In genomic region chr1:172549314-172549713, GRCm38 (mm10) we compare ENCODE assay signal across 12 mouse cellular contexts. TPM values are rescaled to one million over a fixed set of nuclear protein-coding genes. Genes with fewer than 3 reads are reported as not detected.
DNase-seq lines count a peak whose midpoint lies in the region; ATAC-seq and TF ChIP-seq lines count a peak whose summit lies in the region.
"Had no signal": no experiment of that assay in that cellular context is flagged by ENCODE, and none has a peak within 500 bp of the region (broad histone marks: within the 10 kb centered on the region; RNA-seq: fewer than 3 reads in every experiment).

No protein-coding gene starts in this region.

- no peak overlapping the region for H3K27ac ChIP-seq in kidney, postnatal 0 days
- H3K27ac ChIP-seq in kidney, adult 2 months (ENCODE audit: insufficient read depth, low read depth, low read length): no peak overlapping the region
- no peak overlapping the region for H3K27ac ChIP-seq in embryonic facial prominence, embryonic 15.5 days (replicated peaks)
- no peak overlapping the region for H3K27ac ChIP-seq in limb, embryonic 12.5 days
- no peak overlapping the region for H3K27ac ChIP-seq in neural tube, embryonic 14.5 days (ENCODE audit: low read depth, low read length)

- no peak for TF ChIP-seq POLR2A in kidney, adult 2 months (IDR thresholded peaks at IDR 0.05; ENCODE audit: low read depth, low read length)

- no peak for DNase-seq in kidney, postnatal 0 days (ENCODE audit: low spot score)
- no peak for DNase-seq in kidney, adult 2 months
- DNase-seq in cerebellum, postnatal 14 days: no peak
- no peak for DNase-seq in gastrocnemius, postnatal 10 days
- DNase-seq: left cerebral cortex, postnatal 4 days had no signal

- WGBS in kidney, postnatal 0 days: 27% methylated on average over 2 of the region's 2 CpGs
- WGBS in kidney, adult 2 months: 35% methylated on average over 2 of the region's 2 CpGs
- 18% methylated on average over 2 of the region's 2 CpGs for WGBS in embryonic facial prominence, embryonic 15.5 days
- 8% methylated on average over 2 of the region's 2 CpGs for WGBS in limb, embryonic 12.5 days
- 16% methylated on average over 2 of the region's 2 CpGs for WGBS in neural tube, embryonic 14.5 days

- no peaks in the 10 kb centered on the region for H3K36me3 ChIP-seq in kidney, postnatal 0 days (ENCODE audit: insufficient read depth, low read length)
- H3K36me3 ChIP-seq in kidney, adult 2 months (ENCODE audit: control insufficient read depth, insufficient read depth, low read length): no peaks in the 10 kb centered on the region
- H3K36me3 ChIP-seq in embryonic facial prominence, embryonic 15.5 days: no peaks in the 10 kb centered on the region
- H3K36me3 ChIP-seq in limb, embryonic 12.5 days: no peaks in the 10 kb centered on the region
- H3K36me3 ChIP-seq in neural tube, embryonic 14.5 days (ENCODE audit: control insufficient read depth, insufficient read depth, low read length): no peaks in the 10 kb centered on the region

- no peaks in the 10 kb centered on the region for H3K27me3 ChIP-seq in kidney, postnatal 0 days (ENCODE audit: insufficient read depth, low read length)
- no peaks in the 10 kb centered on the region for H3K27me3 ChIP-seq in kidney, adult 2 months (replicated peaks; ENCODE audit: control insufficient read depth, insufficient read depth, low read length)
- no peaks in the 10 kb centered on the region for H3K27me3 ChIP-seq in embryonic facial prominence, embryonic 15.5 days
- peaks cover 20% of the 10 kb centered on the region for H3K27me3 ChIP-seq in limb, embryonic 12.5 days
- no peaks in the 10 kb centered on the region for H3K27me3 ChIP-seq in neural tube, embryonic 14.5 days (ENCODE audit: control insufficient read depth, insufficient read depth, low read length)

- no peak for ATAC-seq in kidney, postnatal 0 days (replicated peaks; ENCODE audit: low FRiP score, low read depth)
- no peak for ATAC-seq in embryonic facial prominence, embryonic 15.5 days (ENCODE audit: insufficient number of reproducible peaks, low FRiP score, low TSS enrichment, low read depth)
- no peak for ATAC-seq in limb, embryonic 12.5 days (ENCODE audit: insufficient number of reproducible peaks, insufficient read depth, low FRiP score, low TSS enrichment, low read depth)
- no peak for ATAC-seq in neural tube, embryonic 14.5 days (ENCODE audit: low read depth)
- no peak for ATAC-seq in monocyte, adult 5-6 weeks (replicated peaks; ENCODE audit: insufficient number of reproducible peaks, low FRiP score, low TSS enrichment, poor library complexity, severe bottlenecking)

- no peaks in the 10 kb centered on the region for H3K9me3 ChIP-seq in kidney, postnatal 0 days (replicated peaks; ENCODE audit: low read length)
- H3K9me3 ChIP-seq in embryonic facial prominence, embryonic 15.5 days (replicated peaks): no peaks in the 10 kb centered on the region
- H3K9me3 ChIP-seq in limb, embryonic 12.5 days: no peaks in the 10 kb centered on the region
- H3K9me3 ChIP-seq in neural tube, embryonic 14.5 days (ENCODE audit: control insufficient read depth, low read length): no peaks in the 10 kb centered on the region

- H3K4me1 ChIP-seq in kidney, postnatal 0 days (replicated peaks; ENCODE audit: insufficient read depth, low read length): peaks cover 19% of the 10 kb centered on the region; the same call in 1 of the 2 replicates
- H3K4me1 ChIP-seq in kidney, adult 2 months (ENCODE audit: control insufficient read depth, insufficient read depth, low read length): 0 out of 2 replicates have a peak, but pooled peaks cover 3% of the 10 kb centered on the region
- H3K4me1 ChIP-seq in embryonic facial prominence, embryonic 15.5 days: peaks cover 29% of the 10 kb centered on the region
- peaks cover 35% of the 10 kb centered on the region for H3K4me1 ChIP-seq in limb, embryonic 12.5 days (replicated peaks)
- peaks cover 8% of the 10 kb centered on the region; the same call in 1 of the 2 replicates for H3K4me1 ChIP-seq in neural tube, embryonic 14.5 days (ENCODE audit: control insufficient read depth, insufficient read depth, low read length)

- H3K9ac ChIP-seq in kidney, postnatal 0 days (ENCODE audit: low read depth, low read length): no peak overlapping the region
- no peak overlapping the region for H3K9ac ChIP-seq in embryonic facial prominence, embryonic 15.5 days
- H3K9ac ChIP-seq in limb, embryonic 12.5 days (replicated peaks): no peak overlapping the region
- H3K9ac ChIP-seq in neural tube, embryonic 14.5 days (replicated peaks; ENCODE audit: low read depth, low read length): no peak overlapping the region

- H3K4me2 ChIP-seq in kidney, postnatal 0 days (ENCODE audit: low read length): peak overlapping the region; percentile 59
- H3K4me2 ChIP-seq in embryonic facial prominence, embryonic 15.5 days (replicated peaks): peak overlapping the region; percentile 43
- H3K4me2 ChIP-seq in limb, embryonic 12.5 days: 0 out of 2 replicates have a peak overlapping the region, but pooled peaks have one; percentile 58
- peak overlapping the region; percentile 53 for H3K4me2 ChIP-seq in neural tube, embryonic 14.5 days (ENCODE audit: low read depth, low read length)

- H3K4me3 ChIP-seq in kidney, postnatal 0 days (replicated peaks; ENCODE audit: low read depth, low read length): peak overlapping the region; percentile 42; the same call in 1 of the 2 replicates
- no peak overlapping the region for H3K4me3 ChIP-seq in kidney, adult 2 months (ENCODE audit: insufficient read depth, low read depth, low read length)
- H3K4me3 ChIP-seq in embryonic facial prominence, embryonic 15.5 days (replicated peaks): peak overlapping the region; percentile 38; the same call in 1 of the 2 replicates
- H3K4me3 ChIP-seq in limb, embryonic 12.5 days (replicated peaks): no peak overlapping the region
- H3K4me3 ChIP-seq in neural tube, embryonic 14.5 days (ENCODE audit: low read depth, low read length): no peak overlapping the region

- no peak for TF ChIP-seq CTCF in kidney, postnatal 0 days (IDR thresholded peaks at IDR 0.05; ENCODE audit: low read depth)
- TF ChIP-seq CTCF in kidney, adult 2 months (conservative IDR thresholded peaks at IDR 0.05; ENCODE audit: insufficient read depth, insufficient read length, low read depth, low read length): no peak

RNA-seq across cellular contexts. Expression of gene Vsig8, which starts 6.4 kb away (rescaled TPM):
- polyA plus RNA-seq in kidney, postnatal 0 days (2015; fragmentation: Nextera tagmentation; extraction: Ambion mirVana): 1.0 and 1.6 TPM in 2 replicates
- 0.38 and 0.41 TPM in 2 replicates for polyA plus RNA-seq in kidney, adult 2 months (2012; rRNA removed)
- 7.7 and 10.9 TPM in 2 replicates for polyA plus RNA-seq in embryonic facial prominence, embryonic 15.5 days (2015; fragmentation: Nextera tagmentation; extraction: Ambion mirVana)
- 0.18 TPM in 1 of 2 replicates, not detected in the other for polyA plus RNA-seq in limb, embryonic 12.5 days (2016; fragmentation: Nextera tagmentation; extraction: Ambion mirVana)
- 1.4 and 1.5 TPM in 2 replicates for polyA plus RNA-seq in neural tube, embryonic 14.5 days (2014; fragmentation: Nextera tagmentation; extraction: Ambion mirVana)
- total RNA-seq in monocyte, adult 5-6 weeks (2017): not detected in 3 replicates
- total RNA-seq in gastrocnemius, postnatal 10 days (2021): not detected
- total RNA-seq: left cerebral cortex, postnatal 4 days had no signal
- polyA plus RNA-seq: embryonic facial prominence, embryonic 11.5 days had no signal

RNA-seq across cellular contexts. Expression of gene Cfap45, which starts 28.7 kb away (rescaled TPM):
- polyA plus RNA-seq in kidney, postnatal 0 days (2015; fragmentation: Nextera tagmentation; extraction: Ambion mirVana): 1.1 and 1.3 TPM in 2 replicates
- 0.33 and 0.79 TPM in 2 replicates for polyA plus RNA-seq in kidney, adult 2 months (2012; rRNA removed)
- 12.2 and 18.7 TPM in 2 replicates for polyA plus RNA-seq in embryonic facial prominence, embryonic 15.5 days (2015; fragmentation: Nextera tagmentation; extraction: Ambion mirVana)
- polyA plus RNA-seq in limb, embryonic 12.5 days (2016; fragmentation: Nextera tagmentation; extraction: Ambion mirVana): 1.1 and 1.2 TPM in 2 replicates
- polyA plus RNA-seq in neural tube, embryonic 14.5 days (2014; fragmentation: Nextera tagmentation; extraction: Ambion mirVana): 3.1 and 3.5 TPM in 2 replicates
- total RNA-seq in monocyte, adult 5-6 weeks (2017): 7.5 TPM in 1 of 3 replicates, not detected in the others
- 1 to 10 TPM in 1 of 2 experiments, under 1 TPM in 1; 0.75 to 1.1 TPM for total RNA-seq in gastrocnemius, postnatal 10 days (2021)

RNA-seq across cellular contexts. Expression of gene Slamf8, which starts 41.1 kb away (rescaled TPM):
- polyA plus RNA-seq in kidney, postnatal 0 days (2015; fragmentation: Nextera tagmentation; extraction: Ambion mirVana): 0.16 and 0.18 TPM in 2 replicates
- 1.7 and 3.0 TPM in 2 replicates for polyA plus RNA-seq in kidney, adult 2 months (2012; rRNA removed)
- polyA plus RNA-seq in embryonic facial prominence, embryonic 15.5 days (2015; fragmentation: Nextera tagmentation; extraction: Ambion mirVana): 0.29 TPM in 1 of 2 replicates, not detected in the other
- polyA plus RNA-seq in limb, embryonic 12.5 days (2016; fragmentation: Nextera tagmentation; extraction: Ambion mirVana): 0.17 TPM in 1 of 2 replicates, not detected in the other
- not detected in 2 replicates for polyA plus RNA-seq in neural tube, embryonic 14.5 days (2014; fragmentation: Nextera tagmentation; extraction: Ambion mirVana)
- total RNA-seq in monocyte, adult 5-6 weeks (2017): 7.9 to 15.4 TPM (median 10.1 TPM) in 3 replicates
- total RNA-seq in gastrocnemius, postnatal 10 days (2021): not detected
- total RNA-seq: ES-E14; left cerebral cortex, postnatal 4 days had no signal
- polyA plus RNA-seq: embryonic facial prominence, embryonic 11.5 days; heart, postnatal 0 days had no signal

RNA-seq across cellular contexts. Expression of gene Tagln2, which starts 49.5 kb away (rescaled TPM):
- polyA plus RNA-seq in kidney, postnatal 0 days (2015; fragmentation: Nextera tagmentation; extraction: Ambion mirVana): 225 and 250 TPM in 2 replicates
- polyA plus RNA-seq in kidney, adult 2 months (2012; rRNA removed): 202 and 286 TPM in 2 replicates
- polyA plus RNA-seq in embryonic facial prominence, embryonic 15.5 days (2015; fragmentation: Nextera tagmentation; extraction: Ambion mirVana): 260 and 286 TPM in 2 replicates
- polyA plus RNA-seq in limb, embryonic 12.5 days (2016; fragmentation: Nextera tagmentation; extraction: Ambion mirVana): 66.4 and 74.9 TPM in 2 replicates
- polyA plus RNA-seq in neural tube, embryonic 14.5 days (2014; fragmentation: Nextera tagmentation; extraction: Ambion mirVana): 56.9 and 107 TPM in 2 replicates
- total RNA-seq in monocyte, adult 5-6 weeks (2017): 185 to 298 TPM (median 202 TPM) in 3 replicates
- total RNA-seq in gastrocnemius, postnatal 10 days (2021): 10 to 100 TPM; 75.0 to 98.1 TPM

RNA-seq across cellular contexts. Expression of gene Fcrl6, which starts 53.0 kb away (rescaled TPM):
- not detected in 2 replicates for polyA plus RNA-seq in kidney, postnatal 0 days (2015; fragmentation: Nextera tagmentation; extraction: Ambion mirVana)
- not detected in 2 replicates for polyA plus RNA-seq in kidney, adult 2 months (2012; rRNA removed)
- polyA plus RNA-seq in embryonic facial prominence, embryonic 15.5 days (2015; fragmentation: Nextera tagmentation; extraction: Ambion mirVana): 0.28 and 0.32 TPM in 2 replicates
- polyA plus RNA-seq in limb, embryonic 12.5 days (2016; fragmentation: Nextera tagmentation; extraction: Ambion mirVana): 0.64 and 1.2 TPM in 2 replicates
- 0.17 and 0.21 TPM in 2 replicates for polyA plus RNA-seq in neural tube, embryonic 14.5 days (2014; fragmentation: Nextera tagmentation; extraction: Ambion mirVana)
- 0.96 to 5.5 TPM in 2 of 3 replicates, not detected in the other for total RNA-seq in monocyte, adult 5-6 weeks (2017)
- total RNA-seq in gastrocnemius, postnatal 10 days (2021): not detected
- total RNA-seq: ES-E14; left cerebral cortex, postnatal 4 days had no signal
- polyA plus RNA-seq: heart, postnatal 0 days had no signal

Comparison
In these comparisons a context has a peak if more than half of its experiments do, and no peak if none do; other contexts are left out.
1. H3K4me3 ChIP-seq: peak in kidney, postnatal 0 days (single experiment) and embryonic facial prominence, embryonic 15.5 days (single experiment); none in kidney, adult 2 months (single experiment), limb, embryonic 12.5 days (single experiment) and neural tube, embryonic 14.5 days (single experiment).
2. Peak in every context shown above with its lines, with median percentiles within 50 percentile points of each other: H3K4me2 ChIP-seq.